Mouse (Mus musculus) ovary, postnatal 14 days (tissue): ENCODE data around the gene Slc26a5.

Experiments
- DNase-seq: peaks from one replicate; pipeline ENCODE4 v3.0.0; 2022; ENCODE audit warnings: low spot score

Slc26a5 gene

DNA sequence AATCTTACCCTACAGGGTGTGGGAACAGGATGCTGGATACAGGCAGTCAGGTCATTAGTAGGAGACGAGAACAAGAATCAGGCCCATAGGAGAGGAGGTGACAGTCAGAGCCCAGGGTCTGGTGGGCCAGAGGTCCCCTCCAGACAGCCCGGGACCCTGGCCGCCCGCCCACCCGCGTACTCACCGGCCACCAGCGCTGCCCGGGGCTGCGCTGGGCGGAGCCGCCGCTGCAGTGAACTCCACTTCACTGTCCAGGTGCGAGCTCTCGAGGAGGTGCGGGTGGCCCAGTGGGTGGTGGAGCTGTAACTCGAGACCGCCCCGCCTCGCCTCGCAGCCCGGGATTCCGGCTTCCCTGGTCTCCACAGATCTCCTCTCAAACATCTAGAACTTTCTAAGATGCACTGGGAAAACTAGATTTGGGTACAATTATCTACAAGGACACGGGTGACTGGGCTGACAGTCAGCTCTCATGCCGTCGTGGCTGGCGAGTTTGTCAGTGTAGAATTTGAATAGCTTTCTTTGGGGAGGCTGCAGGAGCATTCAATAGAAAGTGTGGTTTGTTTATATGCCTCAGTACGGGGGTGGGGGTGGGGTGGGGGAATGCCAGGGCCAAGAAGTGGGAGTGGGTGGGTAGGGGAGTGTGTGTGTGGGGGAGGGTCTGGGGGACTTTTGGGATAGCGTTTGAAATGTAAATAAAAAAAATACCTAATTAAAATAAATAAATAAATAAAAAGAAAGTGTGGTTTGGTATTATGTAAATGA lies at the start of gene Slc26a5:
Gene Slc26a5 (minus strand): TSS at position 259 of the 762 bp plus-strand sequence.
- no peak for DNase-seq

DNA sequence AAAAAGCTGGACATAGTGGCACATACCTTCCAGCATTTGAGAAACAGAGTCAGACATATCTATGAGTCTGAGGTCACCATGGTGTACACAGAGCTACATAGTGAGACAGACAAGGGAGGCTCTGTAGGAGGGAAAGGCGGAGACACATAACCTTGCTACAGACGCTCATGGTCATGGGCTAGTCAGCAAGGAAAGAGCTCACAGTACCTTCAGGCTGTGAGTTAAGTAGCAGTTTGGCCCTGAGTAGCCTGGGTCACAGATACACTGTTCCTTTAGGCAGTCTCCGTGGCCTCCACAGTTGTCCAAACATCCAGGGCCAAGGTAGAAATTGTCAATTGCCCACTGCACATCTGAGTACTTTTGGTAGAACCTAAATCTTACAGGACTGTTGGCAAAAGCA lies 49.4 kb upstream of the Slc26a5 start:
- no peak for DNase-seq

DNA sequence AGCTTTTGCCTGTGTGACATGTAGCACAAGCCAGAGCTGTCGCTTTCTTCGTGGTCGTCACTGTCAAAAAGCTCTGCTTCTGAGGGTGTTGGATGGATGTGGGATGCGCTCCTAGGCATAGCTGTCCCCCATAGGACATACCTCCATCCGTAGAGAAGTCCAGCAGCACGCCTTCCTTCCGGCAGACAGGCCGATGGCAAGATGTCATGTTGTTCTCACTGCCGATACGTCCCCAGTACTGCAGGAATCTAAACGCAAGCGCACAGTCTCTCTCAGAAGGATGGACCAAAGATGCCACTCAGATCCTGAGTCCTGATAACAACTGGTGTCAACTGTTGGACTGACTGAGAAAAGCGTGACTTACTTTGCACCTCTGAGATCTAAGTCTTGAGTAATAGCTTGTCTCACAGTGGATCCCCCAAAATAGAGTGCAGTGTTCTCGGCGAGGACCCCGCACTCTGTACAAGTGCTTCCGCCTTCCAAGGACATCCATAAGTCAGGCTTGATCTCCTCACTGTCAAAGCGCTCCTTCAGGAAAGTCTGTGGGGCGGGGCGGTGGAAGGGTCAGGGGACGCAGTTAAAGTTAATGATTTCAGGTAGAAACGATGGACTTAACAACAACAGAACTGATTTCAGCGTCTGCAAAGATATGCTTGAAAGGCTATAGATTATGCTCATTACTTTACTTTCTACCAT lies 47.6 kb upstream of the Slc26a5 start:
- no peak for DNase-seq

DNA sequence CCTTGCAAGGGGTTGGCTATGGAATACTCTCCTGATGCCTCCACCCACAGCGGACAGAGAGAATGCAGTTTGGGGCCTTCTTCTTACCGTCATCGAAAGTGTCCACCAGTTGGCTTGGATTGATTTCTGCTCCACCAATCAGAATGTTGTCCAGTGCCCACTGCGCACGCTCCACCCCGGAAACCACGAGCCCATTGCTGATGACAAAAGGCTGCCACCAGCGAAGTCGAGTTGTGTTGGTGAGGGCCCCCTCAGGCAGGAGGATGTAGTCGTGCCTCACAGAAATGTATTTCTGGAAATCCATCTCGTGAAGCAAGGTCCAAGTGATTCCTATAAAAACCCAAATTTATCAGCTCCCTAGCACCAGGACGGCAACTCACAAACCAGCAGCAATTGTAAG lies 45.3 kb upstream of the Slc26a5 start:
- DNase-seq: no peak

GRCm38 (mm10) chr5:21909713-21910112 lies 44.3 kb upstream of the Slc26a5 start:
- no peak for DNase-seq

DNA sequence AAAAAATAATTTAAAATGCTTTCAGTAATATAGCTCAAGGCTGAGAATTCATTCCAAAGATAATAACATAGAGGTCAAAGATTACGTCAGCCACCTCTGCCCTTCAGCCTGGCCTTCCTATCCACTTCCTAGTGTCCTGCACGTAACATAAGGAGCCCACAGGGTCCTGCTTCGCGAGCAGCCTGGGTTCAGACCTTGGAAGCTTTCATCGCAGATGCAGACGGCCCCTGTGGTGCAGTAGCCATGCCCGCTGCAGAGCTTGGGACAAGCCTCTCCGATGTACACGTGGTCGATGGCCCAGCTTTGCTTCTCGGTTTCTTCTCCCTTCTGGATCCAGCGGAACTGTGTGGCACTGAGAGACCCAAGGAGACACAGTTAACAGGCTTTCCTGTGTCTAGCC lies 36.0 kb upstream of the Slc26a5 start:
- DNase-seq: no peak

- no peak for DNase-seq
These were observed 35.5 kb upstream of the Slc26a5 start for GRCm38 (mm10) chr5:21900891-21901290.

- no peak for DNase-seq
These were observed 33.5 kb upstream of the Slc26a5 start for GRCm38 (mm10) chr5:21898875-21899274.

- DNase-seq: no peak
These were observed 31.2 kb upstream of the Slc26a5 start for GRCm38 (mm10) chr5:21896586-21896985.

DNA sequence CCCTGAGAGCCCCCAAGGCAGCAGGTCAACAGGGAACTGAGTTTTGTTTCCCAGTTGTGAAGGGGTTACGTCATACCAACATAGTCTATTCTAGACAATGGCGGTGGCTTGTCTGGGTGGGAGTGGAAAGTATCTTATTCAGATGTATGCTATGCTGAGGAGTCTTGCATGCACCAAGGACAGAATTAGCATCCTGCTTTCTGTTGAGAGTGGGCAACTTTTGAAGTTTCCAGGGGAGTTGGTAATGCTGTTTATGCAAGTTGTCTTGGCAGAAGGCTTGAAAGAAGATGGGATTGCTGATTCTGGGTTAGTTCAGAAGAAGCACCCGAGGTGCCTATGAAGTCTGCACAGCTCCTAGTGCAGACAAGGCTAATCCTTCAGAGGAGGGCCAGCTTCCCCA lies 28.8 kb upstream of the Slc26a5 start:
- DNase-seq: no peak

DNA sequence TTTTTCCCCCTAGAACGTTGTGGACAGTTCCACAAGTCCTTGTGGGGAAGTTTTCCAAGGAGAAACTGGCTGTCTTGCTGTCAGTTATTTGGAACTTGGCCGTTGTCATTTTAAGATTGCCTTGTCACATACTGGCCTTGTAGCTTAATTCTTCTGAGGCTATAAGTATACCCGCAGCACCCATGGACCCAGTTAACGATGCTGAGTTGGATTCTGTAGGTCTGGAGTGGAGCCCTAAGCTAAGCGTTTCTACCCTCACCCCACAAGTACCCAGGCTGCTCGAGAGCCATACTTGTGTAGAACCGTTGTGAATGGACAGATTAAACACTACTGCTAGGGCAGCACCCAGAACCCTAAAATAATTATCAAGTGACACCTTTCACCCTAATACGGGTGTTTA lies 1.3 kb upstream of the Slc26a5 start:
- DNase-seq: no peak

DNA sequence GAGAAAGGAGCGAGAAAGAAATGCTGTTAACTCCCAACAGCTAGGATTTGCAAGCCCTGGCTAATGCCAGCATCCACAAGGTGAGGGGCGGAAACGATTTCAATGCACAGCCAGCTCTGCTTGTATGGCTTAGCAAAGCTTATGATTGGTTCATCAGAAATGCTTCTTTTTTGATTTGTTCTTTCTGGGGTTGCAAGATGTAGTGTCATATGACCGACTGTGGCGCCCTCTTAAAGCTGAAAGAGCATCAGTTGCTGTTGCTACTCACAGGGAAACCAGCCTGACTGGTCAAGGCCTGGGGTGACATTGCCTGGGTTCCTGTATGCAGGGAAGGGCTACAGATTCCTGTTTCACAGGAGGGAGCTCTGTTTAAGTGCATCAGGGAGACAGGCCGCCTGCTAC lies 908 bp upstream of the Slc26a5 start:
- DNase-seq: no peak

DNA sequence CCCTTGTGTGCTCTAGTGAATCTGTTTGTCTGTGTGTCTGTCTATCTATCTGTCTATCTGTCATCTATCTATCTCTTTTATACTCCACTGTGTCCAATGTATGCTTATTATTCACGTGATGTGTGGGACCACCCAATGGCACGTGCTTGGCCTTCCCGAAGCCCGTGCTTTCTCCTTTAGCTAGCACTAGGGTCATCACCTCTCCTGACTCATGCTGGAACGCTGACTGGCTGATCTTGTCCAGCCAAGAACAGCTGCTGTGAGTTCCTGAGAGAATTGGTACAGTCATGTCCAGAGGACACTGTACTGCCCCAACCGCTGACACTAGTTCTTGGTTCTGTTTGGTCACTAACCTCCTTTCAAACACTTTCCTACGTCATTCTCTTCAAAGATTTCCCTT lies 6.8 kb downstream of the Slc26a5 start:
- no peak for DNase-seq

DNA sequence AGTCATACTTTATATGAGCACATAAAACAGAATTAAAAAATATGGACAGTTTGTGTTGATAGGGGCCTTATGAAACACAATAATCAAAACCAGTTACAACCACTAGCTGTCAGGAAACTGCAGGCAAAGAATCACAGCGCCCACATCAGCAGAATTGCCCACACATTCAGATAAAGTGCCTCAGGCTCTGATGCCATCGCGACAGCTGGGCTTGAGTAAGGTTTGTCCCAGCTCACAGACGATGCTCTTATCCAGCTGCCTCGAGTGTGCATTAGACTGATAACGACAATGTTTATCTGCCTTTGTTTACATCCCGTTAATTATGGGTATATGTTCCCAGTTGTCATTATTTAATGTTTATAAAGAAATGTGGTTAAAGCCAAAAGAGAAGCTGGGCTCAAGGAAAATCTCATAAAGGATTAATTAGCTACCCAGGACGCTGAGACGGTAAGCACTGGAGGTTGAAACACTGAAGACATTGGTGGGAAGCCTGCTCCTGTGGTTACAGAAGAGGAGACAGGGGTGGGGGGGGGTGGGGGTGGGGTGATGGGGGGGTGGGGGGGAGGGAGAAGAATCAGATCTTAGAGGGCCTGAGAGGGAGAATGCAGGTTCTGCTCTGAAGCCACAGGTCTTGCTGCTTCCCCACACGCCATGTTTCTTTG lies 13.6 kb downstream of the Slc26a5 start:
- DNase-seq: no peak

- DNase-seq: no peak
These were observed 18.0 kb downstream of the Slc26a5 start for GRCm38 (mm10) chr5:21847438-21847837.

- no peak for DNase-seq
These were observed 18.7 kb downstream of the Slc26a5 start for GRCm38 (mm10) chr5:21846616-21847290.

DNA sequence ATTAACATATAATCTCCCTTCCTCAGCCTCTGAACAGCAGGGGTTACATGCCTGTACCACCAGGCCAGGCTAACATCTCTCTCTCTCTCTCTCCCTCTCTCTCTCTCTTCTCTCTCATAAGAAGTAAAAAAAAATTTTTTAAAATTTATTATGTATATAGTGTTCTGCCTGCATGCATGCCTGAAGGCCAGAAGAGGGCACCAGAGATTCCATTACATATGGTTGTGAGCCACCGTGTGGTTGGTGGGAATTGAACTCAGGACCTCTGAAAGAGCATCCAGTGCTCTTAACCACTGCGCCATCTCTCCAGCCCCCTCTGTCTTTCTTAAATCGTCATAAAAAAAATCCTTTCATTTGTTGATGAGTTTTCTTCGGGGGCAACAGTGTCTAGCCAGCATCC lies 20.7 kb downstream of the Slc26a5 start:
- no peak for DNase-seq

DNA sequence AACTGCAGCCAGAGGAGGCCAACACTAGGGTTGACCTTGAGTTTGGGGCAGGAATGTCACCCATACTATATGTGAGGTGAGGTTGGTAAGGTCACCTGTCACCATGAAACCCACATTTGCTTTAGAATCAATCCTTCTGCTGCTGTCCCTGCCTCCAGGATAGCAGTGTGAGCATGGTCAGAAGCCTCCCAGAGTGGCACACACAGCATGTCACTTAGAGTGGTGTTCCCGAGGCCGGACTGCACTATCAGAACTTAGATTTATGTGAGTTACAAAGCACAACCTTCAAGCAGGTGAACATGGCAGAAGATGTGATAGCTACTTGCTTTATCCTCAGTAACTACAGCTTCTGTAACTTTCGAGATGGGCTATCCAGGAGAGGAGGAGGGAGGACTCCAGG lies 33.6 kb downstream of the Slc26a5 start:
- DNase-seq: no peak

GRCm38 (mm10) chr5:21828855-21829254 lies 36.5 kb downstream of the Slc26a5 start:
- no peak for DNase-seq

GRCm38 (mm10) chr5:21827643-21828042 lies 37.8 kb downstream of the Slc26a5 start:
- DNase-seq: no peak

DNA sequence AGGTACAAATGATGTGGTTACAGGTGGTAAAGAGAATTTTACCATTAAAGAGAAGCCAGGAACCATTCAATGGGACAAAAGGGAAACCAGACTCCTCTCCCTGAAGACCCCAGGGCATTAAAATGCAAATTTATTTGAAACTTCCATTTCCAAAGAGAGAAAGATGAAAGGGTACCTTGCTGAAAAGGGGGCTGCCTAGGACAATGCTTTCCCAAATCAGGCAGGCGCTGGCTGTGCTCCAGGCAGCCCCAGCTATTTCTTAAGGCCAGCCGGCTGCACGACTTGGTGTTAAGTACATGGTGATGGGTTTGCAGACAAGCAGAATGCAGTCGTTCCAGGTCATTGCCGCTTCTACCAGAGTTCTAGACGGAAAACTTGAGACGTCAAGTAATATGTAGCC lies 39.0 kb downstream of the Slc26a5 start:
- DNase-seq: no peak

DNA sequence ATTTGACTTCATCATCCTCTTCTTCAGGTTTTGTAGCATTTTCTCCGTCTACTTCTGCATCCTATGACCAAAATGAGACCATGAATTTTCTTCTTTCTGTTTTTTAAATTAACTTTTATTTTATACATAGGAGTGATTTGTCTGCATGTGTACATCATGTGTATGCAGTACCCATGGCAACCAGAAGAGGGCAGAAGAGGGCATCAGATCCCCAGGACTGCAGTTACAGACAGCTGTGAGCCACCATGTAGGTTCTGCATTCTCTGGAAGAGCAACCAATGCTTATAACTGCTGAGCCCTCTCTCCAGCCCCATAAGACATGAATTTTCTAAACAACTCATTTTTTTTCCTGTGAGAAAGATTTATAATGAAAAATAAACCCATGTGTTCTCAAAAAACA lies 51.4 kb downstream of the Slc26a5 start:
- DNase-seq: peak; percentile 4

GRCm38 (mm10) chr5:21810924-21811323 lies 54.5 kb downstream of the Slc26a5 start:
- no peak for DNase-seq
